Mouse (Mus musculus) ES-Bruce4 (cell line): Measurements from ENCODE around the gene Acadvl.

Experiments
- CTCF ChIP-seq: IDR thresholded peaks from one replicate; pipeline ENCODE4 v1.8.1; 2011; ENCODE audit warnings: low read depth, low read length
- EP300 ChIP-seq: IDR thresholded peaks from 2 replicates; pipeline ENCODE4 v1.6.1; 2011; ENCODE audit warnings: low read depth, low read length; ENCODE audit not compliant: insufficient read depth
- POLR2A ChIP-seq: IDR thresholded peaks from one replicate; pipeline ENCODE4 v1.8.1; 2011; ENCODE audit warnings: low read length; ENCODE audit not compliant: insufficient read depth

DNA sequence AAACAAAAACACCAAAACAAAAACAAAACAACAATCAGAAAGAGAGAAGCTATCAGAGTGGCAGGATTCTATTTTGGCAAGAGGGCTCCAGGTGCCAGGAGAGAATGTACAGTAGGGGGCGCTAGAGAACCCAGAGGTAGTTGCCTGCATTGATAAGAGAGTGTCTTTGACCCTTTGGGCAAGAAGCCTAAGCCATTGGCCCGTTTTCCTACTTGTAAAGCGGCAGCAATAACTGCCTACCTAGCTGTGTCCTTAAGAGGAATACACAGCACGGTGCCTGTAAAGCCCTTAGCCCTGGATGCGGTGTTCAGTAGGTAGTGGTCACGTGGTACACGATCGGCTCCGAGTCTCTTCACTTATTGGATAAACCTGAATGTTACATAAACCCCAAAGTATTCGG, 34.6 kb upstream of the Acadvl start:
- no peak for TF ChIP-seq CTCF
- TF ChIP-seq POLR2A, result no peak
- no peak for TF ChIP-seq EP300
